Mouse (Mus musculus) forebrain, postnatal 0 days (tissue): ENCODE data around the gene Supt5. TPM values are rescaled to one million over a fixed set of nuclear protein-coding genes. Genes with fewer than 3 reads are reported as not detected.

Experiments used
- ATAC-seq: fragments of 200-750 bp; cut with Nextera tagmentation; 2 replicates; pipeline ENCODE4 v1.8.0; 2017; ENCODE audit warnings: mild to moderate bottlenecking, moderate library complexity
- DNase-seq: peaks from one replicate; pipeline ENCODE4 v3.0.0-alpha.2; 2015
- H3K27ac ChIP-seq: fragments of 300-500 bp; sonication (generic); 2 replicates; pipeline ENCODE4 v1.5.1; 2014; ENCODE audit warnings: low read depth, mild to moderate bottlenecking, antibody characterized with exemption, low read length, moderate library complexity, mixed read lengths
- H3K27me3 ChIP-seq: fragments of 300-500 bp; sonication (generic); 2 replicates; pipeline ENCODE4 v1.6.1; 2014; ENCODE audit warnings: mild to moderate bottlenecking, low read length, mixed read lengths; ENCODE audit not compliant: insufficient read depth
- H3K36me3 ChIP-seq: fragments of 300-500 bp; sonication (generic); 2 replicates; pipeline ENCODE4 v1.6.1; 2014; ENCODE audit warnings: mild to moderate bottlenecking, moderate library complexity; ENCODE audit not compliant: insufficient read depth
- H3K4me1 ChIP-seq: fragments of 300-500 bp; sonication (generic); 2 replicates; pipeline ENCODE4 v1.6.1; 2014; ENCODE audit warnings: antibody characterized with exemption; ENCODE audit not compliant: insufficient read depth
- H3K4me2 ChIP-seq: fragments of 300-500 bp; sonication (generic); 2 replicates; pipeline ENCODE4 v1.6.1; 2014; ENCODE audit warnings: low read depth, mild to moderate bottlenecking, moderate library complexity
- H3K4me3 ChIP-seq: fragments of 300-500 bp; sonication (generic); 2 replicates; pipeline ENCODE4 v1.5.1; 2014; ENCODE audit warnings: low read depth, low read length, mixed read lengths
- H3K9ac ChIP-seq: fragments of 300-500 bp; sonication (generic); 2 replicates; pipeline ENCODE4 v1.6.1; 2014; ENCODE audit warnings: mild to moderate bottlenecking
- H3K9me3 ChIP-seq: fragments of 300-500 bp; sonication (generic); 2 replicates; pipeline ENCODE4 v1.6.1; 2016; ENCODE audit warnings: low read length
- CTCF ChIP-seq: sonication (generic); IDR thresholded peaks from 2 replicates; pipeline ENCODE4 v1.5.1; 2016; ENCODE audit warnings: antibody characterized with exemption, control low read depth, low read depth
- WGBS: fragments of 180-500 bp; shearing (Covaris S2); extraction: QIAGEN DNeasy Blood & Tissue Kit; methylation state at CpG from one replicate; pipeline ENCODE4 v1.1.7; 2014; 5-methylcytosine and 5-hydroxymethylcytosine counted together
- polyA plus RNA-seq: library from polyadenylated mRNA; unstranded; fragments of >200 nt; fragmentation: Nextera tagmentation; extraction: Ambion mirVana; gene quantifications from 2 replicates; pipeline ENCODE4 v1.2.1, GENCODE M21; 2015
- total RNA-seq: library from RNA; depleted of rRNA; stranded (reverse); fragments of >200 nt; gene quantifications from 2 replicates; pipeline ENCODE4 v1.2.3, GENCODE M21; 2014

Supt5 gene
- total and polyA plus RNA-seq, 2 experiments from 2014 or later, result 83.3 to 111 TPM

DNA sequence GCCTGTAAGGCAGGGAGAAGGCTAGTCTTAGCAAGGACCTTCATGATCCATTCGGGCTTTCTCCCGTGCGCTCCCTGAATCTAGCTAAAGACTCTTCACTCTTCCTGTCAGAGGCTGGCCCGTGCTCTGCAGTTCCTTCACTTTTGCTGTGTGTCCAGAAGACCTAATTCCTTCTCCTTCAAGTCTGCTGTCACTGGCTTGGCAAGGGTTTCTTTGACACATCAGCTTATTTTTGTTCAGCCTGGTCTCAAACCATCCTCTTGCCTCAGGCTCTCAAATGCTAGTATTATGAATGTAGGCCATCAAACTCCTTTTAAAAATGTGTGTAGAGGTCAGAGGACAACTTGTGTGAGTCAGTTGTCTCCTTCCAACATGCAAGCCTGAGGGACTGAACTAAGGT lies 45.1 kb upstream of the Supt5 start:
- no peak overlapping the region for H3K27ac ChIP-seq
- H3K4me1 ChIP-seq, result peaks cover 12% of the 10 kb centered on the region
- peaks cover 4% of the 10 kb centered on the region; the same call in 1 of the 2 replicates for H3K27me3 ChIP-seq
- no peak for DNase-seq
- ATAC-seq, result no peak
- no peak overlapping the region for H3K4me3 ChIP-seq
- H3K4me2 ChIP-seq, result no peak overlapping the region
- no peak for TF ChIP-seq CTCF
- H3K36me3 ChIP-seq, result peaks cover 20% of the 10 kb centered on the region
- H3K9me3 ChIP-seq, result no peaks in the 10 kb centered on the region
- no peak overlapping the region for H3K9ac ChIP-seq
- WGBS, result 83% methylated on average over 4 of the region's 4 CpGs

DNA sequence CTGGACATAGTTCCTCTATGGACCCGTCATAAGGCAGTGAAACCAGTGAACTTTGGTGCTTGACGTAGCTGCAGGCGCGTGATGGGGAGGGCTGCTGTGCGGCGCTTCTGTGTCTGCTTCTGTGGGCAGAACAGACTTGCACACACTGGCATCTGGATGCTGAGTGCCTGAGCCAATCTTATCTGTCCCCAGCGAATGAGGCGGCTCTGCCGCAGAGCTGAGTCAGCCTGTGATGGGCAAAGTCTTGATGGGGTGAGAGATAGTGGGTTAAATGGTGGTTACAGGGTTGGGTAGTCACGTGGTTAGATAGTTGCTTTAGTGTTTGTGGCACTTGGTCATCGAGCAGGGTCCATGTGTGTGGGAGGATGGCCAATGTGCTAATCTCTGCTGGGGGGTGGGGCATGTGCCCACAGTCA lies 44.4 kb upstream of the Supt5 start:
- peaks cover 16% of the 10 kb centered on the region for H3K4me1 ChIP-seq
- H3K4me3 ChIP-seq, result no peak overlapping the region
- H3K4me2 ChIP-seq, result no peak overlapping the region
- no peak for TF ChIP-seq CTCF
- no peaks in the 10 kb centered on the region for H3K9me3 ChIP-seq
- DNase-seq, result no peak
- 75% methylated on average over 11 of the region's 11 CpGs for WGBS
- H3K27ac ChIP-seq, result no peak overlapping the region
- ATAC-seq, result peak; percentile 16; the same call in 1 of the 2 replicates
- no peak overlapping the region for H3K9ac ChIP-seq
- H3K36me3 ChIP-seq, result peaks cover 14% of the 10 kb centered on the region
- H3K27me3 ChIP-seq, result peaks cover 4% of the 10 kb centered on the region; the same call in 1 of the 2 replicates

DNA sequence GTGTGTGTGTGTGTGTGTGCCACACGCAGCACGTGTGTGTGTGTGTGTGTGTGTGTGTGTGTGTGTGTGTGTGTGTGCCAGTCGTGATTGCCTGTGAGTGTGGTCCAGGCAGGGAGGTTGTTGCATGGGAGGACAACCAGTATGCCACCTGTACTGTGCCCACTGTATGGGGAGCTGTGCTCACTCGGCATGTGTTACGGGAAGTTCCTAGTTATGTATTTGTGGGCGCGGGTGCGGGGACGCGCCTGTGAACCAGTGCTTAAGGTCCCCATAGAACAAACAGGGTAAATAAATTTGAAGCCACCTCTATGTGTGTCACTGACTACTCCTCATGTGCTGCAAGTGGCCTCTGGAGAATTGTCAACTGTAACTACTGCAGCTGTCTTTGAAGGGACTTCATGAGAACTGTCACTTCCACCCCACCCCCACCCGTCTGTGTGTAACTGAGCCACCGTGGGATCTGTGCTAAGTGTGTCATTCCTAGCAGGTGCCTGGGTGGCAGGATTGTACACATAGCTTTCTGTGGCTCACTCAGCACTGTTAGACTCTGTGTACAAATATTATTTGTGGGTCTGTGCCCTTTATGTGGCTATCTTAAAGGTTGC lies 43.9 kb upstream of the Supt5 start:
- no peak for TF ChIP-seq CTCF
- H3K4me2 ChIP-seq, result peak overlapping the region; percentile 45
- peaks cover 4% of the 10 kb centered on the region; the same call in 1 of the 2 replicates for H3K27me3 ChIP-seq
- no peak overlapping the region for H3K9ac ChIP-seq
- H3K4me3 ChIP-seq, result no peak overlapping the region
- no peaks in the 10 kb centered on the region for H3K9me3 ChIP-seq
- H3K27ac ChIP-seq, result peak overlapping the region; percentile 54
- ATAC-seq (no peak), DNase-seq (peak; percentile 16)
- H3K4me1 ChIP-seq, result peaks cover 17% of the 10 kb centered on the region
- peaks cover 9% of the 10 kb centered on the region for H3K36me3 ChIP-seq
- 53% methylated on average over 10 of the region's 12 CpGs for WGBS

DNA sequence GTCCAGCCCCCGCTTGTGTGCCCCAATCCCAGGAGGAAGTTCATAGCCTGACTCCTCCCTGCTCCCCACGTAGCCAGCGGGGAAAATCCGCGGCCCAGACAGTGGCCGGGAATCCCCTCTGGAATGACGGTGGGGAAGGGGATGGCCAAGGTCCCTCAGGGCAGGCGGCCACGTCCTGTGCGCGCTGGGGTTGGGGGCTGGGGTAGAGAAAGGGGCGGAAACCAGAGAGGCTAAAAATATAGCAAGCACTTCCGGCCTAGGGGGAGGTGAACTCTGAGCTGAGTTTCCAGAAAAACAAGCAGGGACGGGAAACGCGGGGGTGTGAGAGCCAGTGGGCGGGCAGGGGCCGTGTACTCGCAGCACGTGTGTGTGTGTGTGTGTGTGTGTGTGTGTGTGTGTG lies 43.4 kb upstream of the Supt5 start:
- Histone ChIP-seq H3K4me2 (peak overlapping the region; percentile 45), H3K36me3 (peaks cover 7% of the 10 kb centered on the region), H3K4me3 (peak overlapping the region; percentile 17), H3K27me3 (peaks cover 4% of the 10 kb centered on the region; the same call in 1 of the 2 replicates), H3K4me1 (peaks cover 17% of the 10 kb centered on the region), H3K27ac (peak overlapping the region; percentile 72), H3K9me3 (no peaks in the 10 kb centered on the region), H3K9ac (peak overlapping the region; percentile 41)
- WGBS, result 0% methylated on average over 20 of the region's 20 CpGs
- no peak for TF ChIP-seq CTCF
- ATAC-seq (peak; percentile 6; the same call in 1 of the 2 replicates), DNase-seq (peak; percentile 29)

DNA sequence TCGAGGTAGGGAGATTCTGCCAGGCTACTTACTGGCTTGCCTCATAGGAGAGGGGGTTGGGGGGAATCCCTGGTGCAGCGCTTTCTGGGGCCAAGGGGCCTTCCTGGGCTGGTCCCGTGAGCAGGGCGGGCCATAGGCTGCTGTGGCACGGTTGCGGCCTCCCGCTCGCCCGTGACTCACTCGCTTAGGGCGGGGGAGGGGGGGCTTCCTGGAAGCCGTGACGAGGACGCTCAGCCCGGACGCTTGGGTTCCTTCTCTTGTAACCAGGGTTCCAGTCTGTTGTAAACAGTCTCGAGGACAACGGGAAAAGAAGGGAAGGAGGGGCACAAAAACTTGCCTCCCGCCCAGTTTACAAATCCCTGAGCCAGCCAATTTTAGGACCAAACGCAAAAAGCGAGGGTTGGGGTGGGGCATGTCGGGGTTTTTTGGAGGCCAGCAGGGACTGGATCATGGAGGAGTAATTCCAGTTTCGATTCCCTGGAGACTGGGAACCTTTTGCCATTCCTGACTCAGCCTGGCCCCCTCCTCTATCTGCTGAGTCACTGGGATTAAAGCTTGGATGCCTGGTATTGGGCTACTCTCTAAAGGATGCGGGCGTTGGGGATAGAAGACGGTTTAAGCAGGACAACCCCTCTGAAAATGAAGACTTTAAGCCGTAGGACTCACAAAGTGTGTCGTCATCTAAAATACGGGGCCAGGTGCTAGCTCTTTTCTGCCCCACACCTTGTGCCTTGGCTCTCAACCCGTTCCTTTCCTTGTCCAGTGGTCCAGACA lies 42.7 kb upstream of the Supt5 start:
- ATAC-seq, result peak; percentile 12

DNA sequence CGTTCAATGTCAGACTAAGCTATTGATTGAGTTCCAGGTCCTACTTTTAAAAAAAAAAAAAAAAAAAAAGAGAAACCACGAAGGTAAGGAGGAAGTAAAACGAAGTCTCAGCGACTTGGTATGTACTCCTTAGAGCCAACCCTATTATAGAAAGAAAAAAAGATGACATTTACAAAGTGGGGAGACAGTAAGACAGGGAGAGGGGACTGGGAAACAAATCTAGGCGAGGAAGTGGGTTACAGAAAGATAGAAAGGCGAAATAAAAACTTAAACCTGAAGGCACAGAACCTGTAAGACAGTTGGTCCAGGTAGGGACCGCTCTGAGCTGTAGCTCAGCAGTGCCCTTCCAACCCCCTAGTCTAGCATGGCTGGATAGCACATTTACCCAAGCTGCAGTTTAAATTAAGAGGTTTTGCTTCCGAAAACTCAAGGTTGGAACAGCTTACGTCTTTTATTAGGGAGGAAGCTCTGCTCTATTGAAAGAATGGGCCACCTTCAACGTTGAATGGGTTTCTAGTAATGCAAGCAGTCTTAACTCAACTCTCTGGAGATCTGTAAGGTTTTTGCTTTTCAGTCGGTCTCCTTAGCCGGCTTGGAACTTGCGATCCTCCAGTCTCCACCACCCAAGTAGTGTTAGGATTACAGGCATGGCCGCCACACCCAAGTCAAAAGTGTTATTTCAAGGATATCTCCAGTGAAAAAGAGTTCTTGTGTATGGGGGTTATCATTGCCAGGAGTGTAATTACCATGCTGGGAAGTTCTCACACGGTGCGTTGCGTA lies 41.9 kb upstream of the Supt5 start, which contains the start of gene Zfp36:
Gene Zfp36 (minus strand): TSS at position 17 of the 780 bp plus-strand sequence.
- TF ChIP-seq CTCF, result no peak
- Histone ChIP-seq H3K4me1 (peaks cover 23% of the 10 kb centered on the region), H3K36me3 (no peaks in the 10 kb centered on the region), H3K27me3 (peaks cover 4% of the 10 kb centered on the region; the same call in 1 of the 2 replicates), H3K9me3 (no peaks in the 10 kb centered on the region), H3K4me2 (peak within 1 kb of the TSS; percentile 90), H3K9ac (peak within 1 kb of the TSS; percentile 70), H3K4me3 (peak within 1 kb of the TSS; percentile 59), H3K27ac (peak within 1 kb of the TSS; percentile 79)
- 57% methylated on average over 17 of the region's 17 CpGs for WGBS
- no peak for DNase-seq
- no peak for ATAC-seq

More for the DNA sequence above, 42.7 kb upstream of the Supt5 start:
- Histone ChIP-seq H3K27ac (peak overlapping the region; percentile 72), H3K4me3 (peak overlapping the region; percentile 17; the same call in 1 of the 2 replicates), H3K9ac (peak overlapping the region; percentile 41), H3K4me2 (peak overlapping the region; percentile 45), H3K36me3 (peaks cover 5% of the 10 kb centered on the region), H3K27me3 (peaks cover 4% of the 10 kb centered on the region; the same call in 1 of the 2 replicates), H3K4me1 (peaks cover 21% of the 10 kb centered on the region), H3K9me3 (no peaks in the 10 kb centered on the region)
- WGBS, result 9% methylated on average over 30 of the region's 30 CpGs
- no peak for TF ChIP-seq CTCF
- DNase-seq, result peak; percentile 26
